Mouse (Mus musculus) right cerebral cortex, postnatal 36 days (tissue): ENCODE results near the gene Anpep.

Experiments
- DNase-seq, 2 experiments: peaks; one replicate each; pipeline ENCODE4 v3.0.0; 2022; ENCODE audit warnings: low spot score in 2 of 2, mixed read lengths in 1 of 2

The Anpep gene

DNA sequence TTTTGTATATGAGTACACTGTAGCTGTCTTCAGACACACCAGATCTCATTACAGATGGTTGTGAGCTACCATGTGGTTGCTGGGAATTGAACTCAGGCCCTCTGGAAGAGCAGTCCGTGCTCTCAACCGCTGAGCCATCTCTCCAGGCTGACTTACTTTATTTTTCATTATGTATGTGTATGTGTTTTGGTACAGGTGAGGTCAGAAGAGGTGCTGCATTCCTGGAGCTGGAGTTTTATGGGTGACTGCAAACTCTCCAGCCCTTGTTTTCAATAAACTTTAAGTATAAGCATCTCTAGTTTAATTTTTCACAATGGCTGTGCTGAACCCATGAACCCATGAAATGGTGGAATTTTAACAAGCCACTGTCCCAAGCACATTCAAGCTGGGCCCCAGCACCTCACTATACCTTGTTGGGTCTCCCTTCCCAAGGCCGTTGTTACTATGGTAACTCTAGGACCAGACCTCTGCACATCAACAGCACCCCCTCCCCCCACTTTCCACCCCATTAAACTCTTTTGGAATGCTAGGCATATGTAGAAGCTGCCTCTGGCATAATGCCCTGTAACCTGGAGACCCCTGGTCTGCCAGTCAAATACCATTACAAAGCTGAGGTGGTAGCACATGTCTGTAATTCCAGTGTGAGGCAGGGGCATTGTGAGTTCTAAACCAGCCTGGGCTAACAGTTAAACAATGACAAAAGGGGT is 5.6 kb upstream of the Anpep start:
- no peak for DNase-seq

DNA sequence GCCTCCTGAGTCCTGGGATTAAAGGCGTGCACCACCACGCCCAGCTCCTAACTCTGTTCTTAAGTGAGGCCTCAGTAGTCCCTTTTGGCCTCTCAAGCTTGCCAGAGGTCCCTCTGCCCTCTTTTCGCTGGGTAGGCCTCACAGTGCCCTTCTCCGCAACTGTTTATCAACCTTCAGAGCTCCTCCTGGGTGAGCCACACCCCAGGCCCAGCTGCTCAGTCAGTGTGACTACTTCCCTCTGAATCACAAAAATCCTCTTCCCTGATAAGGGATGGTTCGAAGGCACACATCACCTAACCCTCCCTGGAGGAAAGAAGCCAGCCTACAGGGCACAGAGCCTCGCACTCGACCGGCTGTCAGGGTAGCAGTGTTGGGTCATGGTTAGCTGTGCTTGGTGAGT is 935 bp upstream of the Anpep start:
- no peak for DNase-seq

DNA sequence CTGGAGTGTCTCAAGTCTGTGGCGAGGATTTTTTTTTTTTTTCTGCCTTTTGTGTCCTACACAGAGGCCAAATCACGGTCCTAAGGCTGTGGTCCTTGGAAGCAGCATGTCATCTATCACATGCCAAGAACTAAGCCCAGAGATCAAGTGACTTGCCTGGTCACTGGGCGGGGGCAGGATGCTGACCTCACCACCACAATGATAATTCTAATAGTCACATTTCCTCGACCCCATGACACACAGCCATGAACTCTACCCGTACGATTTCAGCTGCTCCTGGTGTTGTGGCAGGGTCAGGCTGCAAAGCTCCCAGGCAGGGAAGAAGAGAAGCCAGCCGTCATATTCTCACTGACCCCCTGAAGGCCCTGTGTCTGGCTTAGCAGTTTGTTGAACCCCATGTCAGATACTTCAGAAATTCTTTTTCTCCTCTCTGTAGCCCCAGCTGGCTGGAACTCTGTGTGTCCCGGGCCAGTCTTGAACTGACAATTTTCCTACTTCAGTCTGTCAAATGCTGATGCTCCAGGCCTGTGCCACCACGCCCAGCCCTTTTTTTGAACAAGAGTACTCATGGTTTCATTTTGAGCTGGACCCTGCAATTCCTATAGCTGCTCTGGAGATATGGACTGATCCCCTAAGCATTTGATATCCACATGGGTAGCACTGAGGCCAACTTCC is 1.8 kb downstream of the Anpep start:
- DNase-seq, result no peak

DNA sequence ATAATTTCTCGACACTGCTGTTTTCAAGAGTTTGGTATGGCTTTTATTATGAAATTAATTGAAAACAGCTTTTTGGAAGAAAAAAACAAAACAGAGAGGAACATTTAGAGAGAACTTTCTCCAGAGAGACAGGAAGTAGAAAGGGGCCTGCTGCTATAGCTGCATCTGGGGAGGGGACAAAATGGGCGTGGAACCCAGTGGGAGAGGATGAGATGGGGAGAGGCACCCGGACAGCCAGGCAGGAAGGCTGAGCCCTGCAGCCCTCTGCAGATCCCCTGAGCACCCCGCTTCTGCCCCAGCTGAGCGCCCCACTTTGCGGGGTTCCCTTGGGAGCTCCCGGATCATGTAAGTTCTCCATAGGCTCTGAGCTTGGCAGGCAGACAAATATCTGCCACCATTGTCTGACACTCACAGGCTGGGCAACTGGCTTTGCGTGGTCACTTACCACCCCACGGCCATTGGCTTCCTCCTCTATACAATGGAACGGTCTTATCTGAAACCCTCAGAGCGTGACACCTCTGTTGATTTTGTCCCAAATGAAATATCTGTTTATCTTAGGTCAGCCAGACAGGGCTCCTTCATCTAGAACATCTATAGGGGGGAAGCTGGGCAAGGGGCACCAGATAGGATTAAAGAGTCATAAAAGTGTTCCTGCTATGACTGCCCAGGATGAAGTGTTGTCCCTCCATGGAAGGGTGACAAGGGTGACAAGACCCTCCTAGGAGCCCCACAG is 2.5 kb downstream of the Anpep start:
- no peak for DNase-seq

GRCm38 (mm10) chr7:79856305-79856704 is 4.6 kb downstream of the Anpep start:
- no peak for DNase-seq

- DNase-seq, result no peak
Observed at GRCm38 (mm10) chr7:79847456-79848451, 13.1 kb downstream of the Anpep start.

- DNase-seq, result no peak
Observed at GRCm38 (mm10) chr7:79846342-79846741, 14.5 kb downstream of the Anpep start.

GRCm38 (mm10) chr7:79844090-79844802 is 16.6 kb downstream of the Anpep start:
- no peak for DNase-seq

- DNase-seq, result no peak
Observed at GRCm38 (mm10) chr7:79842163-79842562, 18.7 kb downstream of the Anpep start.

DNA sequence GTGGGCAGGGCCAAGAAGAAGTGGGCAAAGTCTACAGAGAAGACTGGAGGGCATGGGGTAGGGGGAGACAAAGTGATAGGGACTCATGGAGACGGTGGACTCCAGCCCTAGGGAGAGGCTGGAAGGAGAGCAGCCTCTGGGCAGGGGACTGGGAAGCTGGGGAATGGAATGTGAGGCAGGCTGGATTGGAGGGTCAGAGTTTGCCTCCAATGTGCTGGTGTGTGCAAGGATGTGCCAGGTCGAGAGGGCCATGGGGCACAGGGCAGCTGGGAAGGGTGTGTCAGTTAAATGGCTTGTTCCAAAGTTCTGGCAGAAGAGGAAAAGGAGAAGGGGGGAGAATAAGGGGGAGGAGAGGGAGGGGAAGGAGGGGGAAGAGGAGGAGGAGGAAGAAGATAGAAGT is 23.6 kb downstream of the Anpep start:
- no peak for DNase-seq

- no peak for DNase-seq
Observed at GRCm38 (mm10) chr7:79835196-79835595, 25.7 kb downstream of the Anpep start.

GRCm38 (mm10) chr7:79832980-79833379 is 27.9 kb downstream of the Anpep start:
- DNase-seq, result no peak

DNA sequence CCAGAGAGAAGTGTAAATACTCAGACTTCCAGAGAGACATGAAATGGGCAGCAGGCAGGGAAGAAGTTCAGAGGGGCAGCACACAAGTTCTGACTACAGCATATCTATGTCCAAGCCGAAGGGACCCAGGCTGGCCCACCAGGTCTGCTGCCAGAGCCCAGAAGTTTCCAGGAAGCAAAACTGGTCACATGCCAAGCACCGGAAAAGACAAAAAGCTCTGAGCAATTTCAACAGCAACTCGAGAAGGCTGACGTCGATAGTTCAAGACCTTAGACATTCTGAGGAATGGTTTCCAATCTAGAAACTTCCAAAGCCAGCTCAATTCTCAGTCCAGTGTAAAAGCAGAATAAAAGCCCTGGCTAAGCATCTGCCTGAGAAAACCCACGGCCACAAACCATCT is 29.3 kb downstream of the Anpep start:
- DNase-seq, result no peak

DNA sequence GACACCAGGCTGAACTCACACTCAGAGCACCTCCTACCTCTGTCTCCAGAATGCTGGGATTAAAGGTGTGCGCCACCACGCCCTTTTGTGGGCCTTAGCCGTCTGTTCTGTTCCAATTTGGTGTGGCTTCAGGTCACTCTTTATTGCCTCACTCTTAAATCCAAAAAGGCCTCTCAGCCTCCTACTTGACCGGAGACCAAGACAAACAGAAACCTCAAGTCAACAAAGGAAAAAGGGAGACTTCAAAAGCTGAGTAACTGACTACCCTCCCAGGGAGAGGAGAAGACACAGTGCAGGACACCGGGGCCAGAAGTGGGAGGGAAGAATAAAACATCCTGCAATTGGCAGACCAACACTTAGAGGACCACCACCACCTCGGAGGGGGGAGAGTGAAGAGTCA is 29.7 kb downstream of the Anpep start:
- DNase-seq, result no peak

DNA sequence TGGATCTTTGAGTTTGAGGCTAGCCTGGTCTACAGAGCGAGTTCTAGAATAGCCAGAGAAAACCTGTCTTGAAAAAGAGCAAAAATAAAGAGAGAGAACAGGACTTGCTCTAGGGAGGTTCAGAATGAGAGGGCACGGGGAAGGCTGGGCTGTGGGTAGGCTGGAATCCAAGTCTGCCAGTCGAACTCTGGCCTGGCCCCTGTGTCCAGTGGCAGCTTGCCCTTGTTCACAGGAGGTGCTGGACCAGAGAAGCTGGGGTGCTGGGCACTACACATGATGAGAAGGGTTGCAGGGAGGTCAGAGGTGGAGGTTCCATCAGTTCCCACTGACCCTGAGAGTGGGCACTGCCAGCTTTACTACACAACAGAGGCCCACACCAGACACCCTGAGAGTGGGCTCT is 32.5 kb downstream of the Anpep start:
- DNase-seq, result no peak

- DNase-seq, result no peak
Observed at GRCm38 (mm10) chr7:79822092-79822695, 38.7 kb downstream of the Anpep start.

DNA sequence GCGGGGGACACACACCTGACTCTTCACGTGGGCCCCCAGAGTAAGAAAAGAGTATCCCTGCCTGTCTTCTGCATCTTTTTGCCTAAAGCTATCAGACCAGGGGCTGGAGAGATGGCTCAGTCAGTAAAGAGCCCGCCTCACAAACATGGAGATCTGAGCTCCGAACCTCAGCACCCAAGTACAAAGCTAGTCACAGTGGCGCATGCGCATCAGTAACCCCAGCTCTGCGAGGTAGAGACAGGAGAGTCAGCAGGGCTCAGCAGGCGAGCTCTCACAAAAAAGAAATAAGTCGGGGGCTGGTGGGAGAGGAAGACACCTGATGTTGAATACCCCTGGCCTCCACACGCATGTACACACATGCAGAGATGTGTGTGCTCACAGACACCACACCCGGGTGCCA is 40.9 kb downstream of the Anpep start:
- no peak for DNase-seq

DNA sequence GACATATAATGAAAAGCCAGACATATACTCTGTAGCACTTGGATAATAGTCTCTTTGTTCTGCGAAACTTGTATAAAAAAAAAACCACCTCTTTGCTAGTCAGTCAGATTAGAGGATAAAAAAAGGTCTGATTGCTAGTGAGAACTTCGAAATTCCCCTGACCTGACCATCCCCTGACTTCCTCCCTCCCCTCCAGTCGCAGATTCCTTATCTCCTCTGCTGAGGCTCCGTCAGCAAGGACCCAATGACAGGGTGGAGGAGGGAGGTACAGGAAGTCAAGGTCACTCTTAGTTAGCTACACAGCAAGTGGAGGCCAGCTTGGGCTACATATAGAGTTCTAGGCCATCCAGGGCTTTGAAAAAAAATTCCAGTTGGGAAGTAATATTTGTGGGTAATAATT is 41.3 kb downstream of the Anpep start:
- no peak for DNase-seq

- no peak for DNase-seq
Observed at GRCm38 (mm10) chr7:79818321-79818720, 42.5 kb downstream of the Anpep start.

DNA sequence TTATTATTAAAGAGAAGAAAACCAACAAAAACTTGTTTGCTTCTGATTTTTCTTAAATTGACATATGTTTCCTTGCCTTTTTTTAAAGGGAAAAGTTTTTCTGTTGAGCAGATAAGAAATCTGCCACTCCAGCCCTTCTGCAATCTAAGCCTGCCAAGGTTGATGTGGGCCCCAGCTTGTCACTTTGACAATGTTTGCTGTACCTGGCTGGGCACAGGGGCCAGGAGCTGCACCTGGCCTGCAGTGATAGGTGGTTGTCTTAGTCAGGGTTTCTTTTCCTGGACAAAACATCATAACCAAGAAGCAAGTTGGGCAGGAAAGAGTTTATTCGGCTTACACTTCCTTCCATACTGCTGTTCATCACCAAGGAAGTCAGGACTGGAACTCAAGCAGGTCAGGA is 47.5 kb downstream of the Anpep start:
- no peak for DNase-seq
